Mouse (Mus musculus) mesoderm, embryonic 11.5 days (tissue): ENCODE data around the gene Cntfr.
A peak's percentile ranks its signal among the peaks of the same experiment; 100 is the strongest.
"Not testable (repeated sequence)": the region's sequence is repeated elsewhere in the genome, so short reads cannot be mapped to it uniquely, and the experiment has no call there.

Source experiments
- DNase-seq: peaks from one replicate; pipeline ENCODE4 v3.0.0-alpha.2; 2012; ENCODE audit warnings: low read depth, low spot score

The Cntfr gene

GRCm38 (mm10) chr4:41710229-41710628 is 13.3 kb upstream of the Cntfr start:
- DNase-seq: no peak

- DNase-seq: peak; percentile 77
These were observed 11.4 kb upstream of the Cntfr start for GRCm38 (mm10) chr4:41708192-41708745.

- DNase-seq: peak; percentile 89
These were observed 10.2 kb upstream of the Cntfr start for GRCm38 (mm10) chr4:41707011-41707535.

- no peak for DNase-seq
These were observed 9.2 kb upstream of the Cntfr start for GRCm38 (mm10) chr4:41705922-41706754.

- DNase-seq: no peak
These were observed 7.8 kb upstream of the Cntfr start for GRCm38 (mm10) chr4:41704651-41705050.

GRCm38 (mm10) chr4:41702226-41702625 is 5.3 kb upstream of the Cntfr start:
- not testable (repeated sequence) for DNase-seq

- not testable (repeated sequence) for DNase-seq
These were observed 3.3 kb upstream of the Cntfr start for GRCm38 (mm10) chr4:41700224-41700623.

- DNase-seq: not testable (repeated sequence)
These were observed 2.9 kb upstream of the Cntfr start, which contains the start of gene Il11ra1 for GRCm38 (mm10) chr4:41699783-41700182. Gene Il11ra1, plus strand, starts transcription at chr4:41699989.

GRCm38 (mm10) chr4:41698421-41699016 is 1.6 kb upstream of the Cntfr start:
- not testable (repeated sequence) for DNase-seq

GRCm38 (mm10) chr4:41696452-41696851 is 437 bp downstream of the Cntfr start:
- DNase-seq: not testable (repeated sequence)

GRCm38 (mm10) chr4:41695800-41696199 is 1.1 kb downstream of the Cntfr start:
- DNase-seq: not testable (repeated sequence)

- not testable (repeated sequence) for DNase-seq
These were observed 3.4 kb downstream of the Cntfr start for GRCm38 (mm10) chr4:41693511-41693910.

- not testable (repeated sequence) for DNase-seq
These were observed 6.9 kb downstream of the Cntfr start for GRCm38 (mm10) chr4:41690014-41690413.

GRCm38 (mm10) chr4:41688562-41688961 is 8.3 kb downstream of the Cntfr start:
- not testable (repeated sequence) for DNase-seq

- DNase-seq: not testable (repeated sequence)
These were observed 10.9 kb downstream of the Cntfr start for GRCm38 (mm10) chr4:41685882-41686492.

GRCm38 (mm10) chr4:41684931-41685453 is 11.9 kb downstream of the Cntfr start:
- DNase-seq: not testable (repeated sequence)

- DNase-seq: peak; percentile 85
These were observed 12.6 kb downstream of the Cntfr start for GRCm38 (mm10) chr4:41684131-41684930.

- DNase-seq: not testable (repeated sequence)
These were observed 13.6 kb downstream of the Cntfr start for GRCm38 (mm10) chr4:41683303-41683702.

- no peak for DNase-seq
These were observed 14.1 kb downstream of the Cntfr start for GRCm38 (mm10) chr4:41682789-41683188.

GRCm38 (mm10) chr4:41681947-41682346 is 14.9 kb downstream of the Cntfr start:
- DNase-seq: no peak

- DNase-seq: no peak
These were observed 15.7 kb downstream of the Cntfr start for GRCm38 (mm10) chr4:41681176-41681575.
